Mouse (Mus musculus) hindlimb bud, embryonic 11.5 days (tissue): ENCODE measurements around the gene Spaca6.
"Not testable (repeated sequence)": the region's sequence is repeated elsewhere in the genome, so short reads cannot be mapped to it uniquely, and the experiment has no call there.

Experiments
- DNase-seq: peaks from one replicate; pipeline ENCODE4 v3.0.0-alpha.2; 2012; ENCODE audit warnings: low read depth, low spot score; ENCODE audit errors: extremely low spot score

The Spaca6 gene

GRCm38 (mm10) chr17:17843534-17844261 lies 16.7 kb downstream of the Spaca6 start:
- no peak for DNase-seq

GRCm38 (mm10) chr17:17844606-17845005 lies 17.6 kb downstream of the Spaca6 start:
- not testable (repeated sequence) for DNase-seq

GRCm38 (mm10) chr17:17845187-17846027 lies 18.4 kb downstream of the Spaca6 start:
- DNase-seq: no peak

GRCm38 (mm10) chr17:17848988-17849387 lies 22.0 kb downstream of the Spaca6 start:
- DNase-seq: no peak

- DNase-seq: no peak
These were observed 23.2 kb downstream of the Spaca6 start for GRCm38 (mm10) chr17:17849906-17850712.

- no peak for DNase-seq
These were observed 28.3 kb downstream of the Spaca6 start, which contains the start of gene Has1 for GRCm38 (mm10) chr17:17855064-17855838. Gene Has1, minus strand, starts transcription at chr17:17855205.

GRCm38 (mm10) chr17:17856612-17857011 lies 29.7 kb downstream of the Spaca6 start:
- DNase-seq: no peak

GRCm38 (mm10) chr17:17857446-17857845 lies 30.5 kb downstream of the Spaca6 start:
- no peak for DNase-seq

- DNase-seq: no peak
These were observed 33.2 kb downstream of the Spaca6 start for GRCm38 (mm10) chr17:17860110-17860509.

GRCm38 (mm10) chr17:17862360-17862759 lies 35.4 kb downstream of the Spaca6 start:
- DNase-seq: no peak

GRCm38 (mm10) chr17:17865168-17865567 lies 38.2 kb downstream of the Spaca6 start:
- DNase-seq: no peak

GRCm38 (mm10) chr17:17866801-17867469 lies 40.0 kb downstream of the Spaca6 start:
- no peak for DNase-seq

GRCm38 (mm10) chr17:17870892-17871550 lies 44.1 kb downstream of the Spaca6 start:
- no peak for DNase-seq

- no peak for DNase-seq
These were observed 44.7 kb downstream of the Spaca6 start for GRCm38 (mm10) chr17:17871697-17872096.

GRCm38 (mm10) chr17:17879347-17879746 lies 52.4 kb downstream of the Spaca6 start:
- no peak for DNase-seq

- no peak for DNase-seq
These were observed 55.7 kb downstream of the Spaca6 start for GRCm38 (mm10) chr17:17882672-17883071.

GRCm38 (mm10) chr17:17883840-17884239 lies 56.9 kb downstream of the Spaca6 start, which contains the start of gene Fpr1:
Gene Fpr1, minus strand, starts transcription at chr17:17883940.
- DNase-seq: no peak

GRCm38 (mm10) chr17:17887774-17888248 lies 60.9 kb downstream of the Spaca6 start, which contains the start of the genes Fpr2 and Fpr3:
Gene Fpr2, plus strand, starts transcription at chr17:17887824.
Gene Fpr3, plus strand, starts transcription at chr17:17887852.
- no peak for DNase-seq
